Mouse (Mus musculus) regulatory T cell (primary cell): ENCODE results near the gene Sc5d.

ENCODE experiments used
- in situ Hi-C: fragments of 300-600 bp; cut with MboI, MseI; formaldehyde crosslinking; loops from one replicate; pipeline ENCODE4 v1.15.1; 2025; ENCODE audit warnings: high pct_unique_total_duplicates

Gene Sc5d

DNA sequence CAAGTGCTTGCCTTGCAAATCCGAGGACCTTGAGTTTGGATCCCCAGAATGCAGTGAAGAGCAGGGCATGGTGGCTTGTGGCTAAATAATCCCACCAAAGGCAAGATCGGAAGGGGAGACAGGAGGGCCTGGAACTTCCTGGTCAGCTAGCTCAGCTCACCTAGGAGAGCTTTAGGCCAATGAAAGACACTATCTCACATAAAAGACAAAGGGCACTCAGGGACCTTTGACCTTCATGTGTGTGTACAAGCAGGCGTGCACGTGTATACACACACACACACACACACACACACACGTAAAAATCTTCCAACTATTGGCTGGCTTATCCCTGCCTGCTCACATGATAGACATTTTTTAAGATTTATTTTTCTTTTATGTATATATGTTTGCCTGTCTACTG is 3.6 kb downstream of the Sc5d start:
- in situ Hi-C loops = no loop called here

DNA sequence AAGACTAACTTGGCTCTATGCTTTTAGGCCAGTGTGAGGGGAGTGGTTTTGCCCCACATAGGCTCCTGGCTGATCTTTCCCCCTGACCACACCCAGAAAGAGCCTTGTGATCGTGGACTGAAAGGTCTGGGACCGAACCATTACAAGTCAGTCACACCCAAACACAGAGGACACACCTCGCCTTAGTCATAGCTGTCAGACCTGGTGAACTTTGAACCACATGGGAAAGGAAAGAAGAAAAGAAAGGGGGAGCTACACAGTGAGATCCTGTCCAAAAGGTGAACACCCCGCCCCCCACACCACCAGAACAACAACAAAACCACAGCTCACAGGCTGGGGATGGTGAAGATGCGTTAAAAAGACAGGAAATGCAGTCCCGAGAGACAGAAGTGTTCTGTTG is 14.9 kb downstream of the Sc5d start:
- in situ Hi-C loops = no loop called here

DNA sequence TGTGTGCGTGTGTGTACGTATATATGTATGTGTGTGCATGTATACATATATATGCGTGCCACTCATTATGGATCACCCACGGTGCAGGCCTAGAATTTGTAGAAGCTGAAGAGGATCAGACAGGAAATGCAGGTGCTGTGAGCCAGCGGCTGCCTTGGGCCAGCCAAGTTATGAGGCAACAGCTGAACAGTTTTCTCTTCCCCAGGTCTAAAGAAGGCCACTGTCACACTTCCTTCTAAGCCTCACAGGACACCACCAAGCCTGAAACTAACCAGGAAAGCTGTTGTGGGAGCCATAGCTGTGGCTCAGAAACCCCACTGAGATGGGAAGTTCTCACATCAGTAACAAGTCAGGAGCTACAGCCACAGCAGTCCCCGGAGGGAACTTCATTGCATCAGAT is 17.4 kb downstream of the Sc5d start:
- in situ Hi-C loops = no loop called here

DNA sequence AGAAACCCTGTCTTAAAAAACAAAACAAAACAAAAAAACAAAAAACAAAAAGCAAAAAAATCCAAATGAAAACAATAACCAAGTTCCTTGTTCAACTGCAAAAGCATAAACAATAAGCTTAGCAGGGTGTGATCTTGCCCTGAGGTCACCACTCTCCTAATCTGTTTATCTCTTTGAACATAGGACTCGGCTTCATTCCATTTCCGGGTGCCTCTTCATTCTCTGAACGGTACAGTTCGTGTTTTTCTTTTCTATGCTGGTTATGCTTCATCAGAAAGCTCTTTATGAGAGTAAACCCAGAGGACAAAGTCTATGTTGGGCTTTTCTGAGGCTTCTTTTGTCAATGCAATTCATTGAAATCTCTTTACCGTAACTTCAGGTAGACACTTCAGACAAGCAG is 19.9 kb downstream of the Sc5d start:
- in situ Hi-C loops = loop anchor here (5.0 kb wide), 1 partner anchor 227 kb away; no protein-coding TSS in a partner anchor

DNA sequence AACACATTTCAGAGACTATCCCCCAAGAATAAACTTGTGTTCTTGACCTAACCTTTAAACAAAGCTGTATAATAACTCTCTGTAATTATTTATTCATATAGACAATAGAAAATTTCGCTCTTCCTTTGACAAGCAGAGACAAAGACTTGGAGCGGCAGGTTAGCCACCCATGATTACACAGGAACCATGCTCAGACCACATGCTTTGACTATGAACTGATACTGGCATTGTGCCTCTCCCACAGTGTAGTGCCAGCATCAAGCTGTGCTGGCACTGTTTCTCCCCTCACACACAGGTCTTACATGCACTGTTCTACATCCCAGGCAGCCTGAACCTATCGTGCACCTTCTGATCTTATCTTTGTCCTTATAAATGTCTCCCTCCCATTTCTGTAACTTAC is 23.0 kb downstream of the Sc5d start:
- in situ Hi-C loops = loop anchor here (5.0 kb wide), 1 partner anchor 224 kb away; no protein-coding TSS in a partner anchor

DNA sequence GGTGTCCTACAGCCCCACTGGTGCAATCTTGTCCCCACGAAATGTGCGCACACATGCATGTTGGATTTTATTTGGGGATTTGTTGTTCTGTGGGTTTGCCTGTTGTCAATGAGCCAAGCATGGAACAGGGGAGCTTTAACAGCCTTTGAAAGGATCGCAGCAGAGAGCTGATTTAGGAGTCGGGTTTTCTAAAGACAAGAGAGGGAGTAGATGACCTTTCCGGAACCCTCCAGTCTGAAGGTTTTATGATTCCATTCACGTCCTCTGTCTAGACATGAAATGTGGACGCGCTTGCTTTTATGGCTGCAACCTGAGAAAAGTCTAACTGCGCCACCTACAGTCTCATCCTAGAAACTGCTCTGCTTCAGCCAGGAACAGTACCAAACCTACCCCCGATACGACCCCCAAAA is 23.5 kb downstream of the Sc5d start:
- in situ Hi-C loops = loop anchor here (5.0 kb wide), 1 partner anchor 223 kb away; no protein-coding TSS in a partner anchor

DNA sequence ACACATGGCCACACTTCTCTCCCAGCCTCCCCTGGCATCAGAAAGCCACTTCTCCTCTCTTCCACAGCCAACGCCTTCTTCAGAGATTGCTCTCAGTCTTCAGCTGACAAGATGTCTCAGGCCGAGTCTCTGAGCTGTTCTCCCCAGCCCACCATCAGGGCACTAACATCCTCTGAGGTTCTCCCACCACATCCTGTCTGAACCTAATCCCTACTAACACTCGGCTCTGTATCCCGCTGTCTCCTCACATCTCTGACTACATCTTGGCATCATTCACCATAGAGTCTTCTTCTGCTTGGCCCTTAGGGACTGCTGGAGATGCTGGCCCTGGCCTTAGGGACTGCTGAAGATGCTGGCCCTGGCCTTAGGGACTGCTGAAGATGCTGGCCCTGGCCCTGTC is 25.2 kb downstream of the Sc5d start:
- in situ Hi-C loops = no loop called here

DNA sequence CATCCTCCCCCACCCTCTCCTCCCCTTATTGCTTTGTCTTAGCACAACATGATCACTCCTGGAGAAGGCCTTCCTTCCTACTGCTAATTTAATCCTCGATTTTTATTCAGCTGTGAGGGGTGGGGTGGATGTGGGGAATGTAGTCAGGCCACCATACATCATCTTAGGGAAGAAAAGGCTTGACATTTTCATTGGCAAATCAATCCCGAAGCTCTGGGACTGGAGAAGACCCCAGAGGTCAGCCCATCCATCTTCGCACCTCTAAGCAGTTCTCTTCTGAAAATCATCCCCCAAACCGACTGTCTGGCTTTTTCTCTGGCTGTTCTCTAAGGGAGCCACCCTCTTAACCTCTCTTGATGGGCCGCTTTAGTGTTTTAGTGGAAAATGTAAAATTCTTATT is 32.9 kb downstream of the Sc5d start:
- in situ Hi-C loops = no loop called here

DNA sequence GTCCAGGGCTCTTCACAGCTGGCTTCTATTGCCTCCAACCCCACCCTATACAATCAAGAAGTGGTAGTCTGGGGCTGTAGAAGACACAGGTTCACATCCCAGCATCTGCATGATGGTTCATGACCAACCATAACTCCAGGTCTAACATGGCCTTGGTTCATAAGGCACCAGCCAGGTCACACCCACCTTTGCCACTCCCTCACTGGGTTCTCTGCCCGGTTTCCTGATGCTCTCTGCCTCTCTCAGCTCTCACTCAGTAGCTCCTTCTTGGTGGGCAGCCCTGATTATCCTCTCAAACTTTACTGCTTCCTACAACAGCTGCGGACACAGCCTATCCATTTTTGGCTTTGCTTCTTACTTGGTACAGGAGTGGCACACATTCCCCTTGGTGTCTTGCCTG is 33.7 kb downstream of the Sc5d start:
- in situ Hi-C loops = no loop called here

DNA sequence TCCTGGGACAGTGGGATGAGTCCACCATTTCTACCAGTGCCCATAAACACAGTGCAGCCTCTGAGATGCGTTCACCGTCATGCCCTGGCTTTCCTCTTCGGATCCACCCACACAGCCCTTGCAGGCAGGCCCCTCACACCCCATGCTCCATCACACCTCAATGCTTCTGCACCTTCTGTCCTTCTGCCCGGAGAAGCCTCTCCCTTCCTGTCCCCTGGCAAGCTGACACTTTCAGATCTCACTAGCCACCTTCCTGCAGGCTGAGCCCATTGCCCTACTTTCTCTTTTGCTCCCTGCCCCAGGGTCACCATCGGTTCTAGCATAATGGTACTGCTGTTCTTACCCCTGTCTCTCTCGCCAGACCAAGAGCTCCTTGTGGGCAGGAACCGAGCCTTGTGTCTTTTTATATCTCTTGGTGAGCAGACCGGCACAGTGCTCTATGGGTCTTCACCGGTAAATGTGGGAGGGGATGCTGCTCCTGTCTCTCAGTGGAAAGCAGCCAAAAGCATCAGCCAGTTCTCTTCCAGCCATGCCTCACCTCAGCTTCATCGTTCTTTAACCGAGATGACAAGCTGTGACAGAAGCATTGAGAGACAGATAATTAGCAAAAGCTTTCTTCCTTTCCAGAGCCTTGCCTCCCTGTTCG is 34.5 kb downstream of the Sc5d start:
- in situ Hi-C loops = loop anchor here (5.0 kb wide), 1 partner anchor 83 kb away; no protein-coding TSS in a partner anchor

DNA sequence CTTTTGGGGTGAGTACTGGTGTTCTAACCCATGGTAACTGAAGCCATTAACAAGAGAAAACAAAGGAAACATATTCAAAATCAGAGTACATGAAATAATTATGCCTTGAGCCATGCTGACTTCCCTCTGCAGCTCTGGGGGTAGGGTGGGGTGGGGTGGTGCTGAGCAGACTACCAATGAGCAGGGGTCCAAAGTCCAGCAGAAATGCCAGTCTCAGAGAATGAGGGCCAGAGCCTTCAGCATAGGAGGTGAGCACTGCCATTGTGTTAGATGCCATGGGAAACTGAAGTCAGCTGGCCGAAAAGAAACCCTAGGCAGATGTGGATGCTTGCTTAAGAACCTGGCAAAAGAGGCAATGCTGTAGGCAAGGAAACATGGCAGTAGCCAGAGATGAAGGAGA is 36.3 kb downstream of the Sc5d start:
- in situ Hi-C loops = loop anchor here (5.0 kb wide), 1 partner anchor 84 kb away; no protein-coding TSS in a partner anchor

DNA sequence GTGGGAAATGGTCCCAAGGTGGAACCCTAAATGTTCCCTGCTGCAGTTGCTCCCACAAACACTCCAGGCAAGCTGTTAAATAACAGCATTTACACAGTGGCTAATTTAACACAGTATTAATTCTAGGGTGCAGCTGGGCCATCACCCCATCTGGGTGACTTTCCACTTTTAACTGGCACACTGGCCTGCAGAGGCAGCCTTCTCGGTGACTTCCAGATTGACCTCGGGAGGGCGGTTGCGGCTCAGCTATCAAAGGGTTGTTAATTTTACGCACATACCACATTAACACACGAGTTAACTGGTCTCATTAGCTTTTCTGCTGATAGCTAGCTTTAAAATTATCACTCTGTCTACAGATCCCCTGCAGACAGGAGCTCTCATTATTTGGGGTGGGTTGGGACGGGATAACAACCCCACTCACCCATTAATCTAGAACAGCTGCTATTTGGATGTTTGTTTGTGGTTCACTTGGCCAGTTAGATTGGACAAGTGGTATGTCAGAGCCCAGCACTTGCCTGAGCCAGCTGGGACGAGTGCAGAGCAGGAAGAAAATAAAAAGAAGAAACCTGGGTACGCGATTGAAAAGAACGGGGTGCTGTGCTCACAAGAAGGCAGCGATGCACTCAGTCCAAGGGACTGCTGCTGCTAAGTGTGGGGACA is 44.9 kb downstream of the Sc5d start:
- in situ Hi-C loops = no loop called here

DNA sequence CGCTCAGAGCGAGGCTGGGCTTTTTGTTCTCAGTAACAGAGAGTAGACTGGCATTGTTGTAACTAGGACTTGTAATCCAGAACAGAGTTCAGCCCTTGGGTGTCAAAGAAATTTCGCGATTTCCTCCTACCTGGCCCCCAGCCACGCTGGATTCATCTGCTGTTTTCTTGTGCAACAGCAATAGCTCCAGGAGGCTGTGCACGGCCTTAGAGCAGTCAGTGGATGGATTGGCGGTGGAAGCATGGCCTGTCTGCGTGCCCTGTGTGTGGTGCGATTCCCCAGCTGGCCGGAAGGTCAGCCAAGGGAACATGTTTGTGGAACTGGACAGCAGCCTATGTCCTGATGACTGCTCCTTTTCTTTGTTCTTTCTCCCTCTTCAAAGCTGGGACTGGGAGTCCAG is 46.4 kb downstream of the Sc5d start:
- in situ Hi-C loops = no loop called here

DNA sequence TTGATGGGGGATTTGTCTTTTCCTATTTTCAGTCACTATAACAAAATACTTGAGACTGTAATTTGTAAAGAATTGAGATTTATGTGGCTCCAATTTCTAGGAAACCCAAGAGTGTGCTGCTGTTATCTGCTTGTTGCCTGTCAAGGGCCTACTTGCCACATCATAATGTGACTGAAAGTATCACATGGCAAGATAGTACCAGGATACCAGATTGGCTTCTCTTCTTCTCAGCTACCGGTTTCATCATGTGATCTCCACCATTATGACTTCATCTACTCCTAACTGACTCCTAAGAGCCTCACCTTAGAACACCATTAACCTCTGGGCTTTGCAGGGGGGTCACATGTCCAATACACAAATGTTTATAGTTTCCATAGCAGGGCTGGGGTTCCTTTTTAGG is 49.9 kb downstream of the Sc5d start:
- in situ Hi-C loops = no loop called here

DNA sequence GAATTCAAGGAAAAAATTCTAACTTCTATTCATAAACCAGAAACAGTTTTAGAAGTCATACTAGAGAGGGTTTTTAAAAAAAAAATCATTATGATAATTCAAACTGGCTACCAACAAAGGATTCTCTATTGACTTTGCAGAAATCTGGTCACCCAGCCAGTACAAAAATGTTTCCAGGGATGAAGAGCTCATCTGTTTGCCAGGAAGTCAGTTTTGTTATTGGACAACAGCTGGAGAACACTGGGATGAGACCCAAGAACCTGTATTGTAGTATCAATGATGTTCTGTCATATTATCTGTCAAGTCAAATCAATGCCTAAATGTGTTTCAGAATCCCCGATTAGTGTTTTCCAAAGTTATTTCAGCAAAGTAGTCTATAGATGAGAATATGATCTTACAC is 50.9 kb downstream of the Sc5d start:
- in situ Hi-C loops = no loop called here

DNA sequence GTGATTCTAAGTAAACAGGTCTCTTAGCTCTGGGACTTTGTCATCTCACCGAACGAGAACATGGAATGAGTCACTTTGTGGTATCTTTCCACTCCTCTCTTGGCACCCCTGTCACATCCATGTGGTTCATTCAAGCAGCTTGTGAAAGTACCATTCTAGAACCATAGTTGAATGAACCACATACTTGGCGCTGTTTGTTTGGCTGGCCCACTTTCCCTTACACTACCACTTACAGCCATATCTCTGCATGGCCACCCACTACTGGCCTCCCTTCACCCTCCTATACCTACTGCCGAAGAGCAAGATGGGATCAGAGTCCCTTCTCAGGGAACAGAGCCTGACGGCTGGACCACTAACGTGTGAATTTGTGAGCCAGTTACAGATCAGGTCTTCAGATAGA is 54.4 kb downstream of the Sc5d start:
- in situ Hi-C loops = no loop called here

DNA sequence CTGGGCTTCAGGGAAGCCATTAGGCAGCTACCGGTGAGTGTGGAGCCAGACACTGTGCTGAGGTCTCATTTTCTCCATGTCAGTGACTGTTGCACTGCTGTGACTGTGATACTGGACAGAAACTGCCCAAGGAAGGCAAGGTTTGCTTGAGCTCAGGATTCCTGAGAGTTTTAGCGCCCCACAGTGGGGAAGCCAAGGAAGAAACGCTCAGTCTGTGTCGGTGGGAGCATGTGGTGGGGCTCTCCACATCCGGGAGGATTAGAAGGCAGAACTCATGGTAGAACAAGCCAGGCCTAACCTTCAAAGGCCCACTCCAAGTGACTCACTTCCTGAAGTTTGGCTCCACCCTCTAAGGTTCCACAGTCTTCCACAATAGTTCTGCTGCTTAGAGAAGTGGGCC is 55.6 kb downstream of the Sc5d start:
- in situ Hi-C loops = no loop called here

DNA sequence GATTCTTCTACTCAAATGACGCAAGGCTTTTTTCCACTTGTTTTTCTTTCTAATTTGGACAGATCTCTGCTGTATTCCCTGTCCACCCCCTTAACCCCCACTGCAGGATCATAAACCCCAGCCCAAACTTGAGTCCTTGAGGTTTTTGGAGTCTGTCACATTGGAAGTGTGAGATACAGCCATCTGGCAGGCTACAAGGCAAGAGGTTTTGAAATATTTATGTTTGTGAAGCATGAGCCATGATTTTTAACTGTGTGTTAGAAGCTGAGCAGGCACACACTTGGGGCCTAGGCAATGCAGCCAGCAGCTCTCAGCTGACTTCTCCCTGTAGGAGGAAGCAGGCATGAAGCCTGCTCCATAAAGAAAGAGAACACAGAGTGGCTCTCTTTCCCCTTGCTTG is 57.3 kb downstream of the Sc5d start:
- in situ Hi-C loops = no loop called here

DNA sequence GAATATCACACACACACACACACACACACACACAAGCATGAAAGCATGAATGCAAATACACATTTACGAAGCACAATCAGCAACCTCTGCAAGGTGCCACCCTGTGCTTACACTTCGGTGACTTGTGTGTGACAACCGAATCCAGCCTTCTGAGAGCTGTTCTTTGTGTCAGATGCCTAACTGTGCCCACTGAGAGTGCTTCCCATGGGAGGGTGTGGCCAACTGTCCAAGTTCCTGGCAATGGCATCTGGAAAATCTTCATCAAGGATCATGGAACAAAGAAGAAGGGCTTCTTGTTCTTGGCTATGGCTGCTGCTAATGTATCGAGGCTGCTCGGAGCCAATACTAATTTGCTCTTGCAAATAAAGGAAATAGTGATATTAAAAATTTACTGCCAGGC is 61.8 kb downstream of the Sc5d start:
- in situ Hi-C loops = no loop called here
